Mouse (Mus musculus) kidney, embryonic 16.5 days (tissue): ENCODE measurements around the gene Mettl1. TPM values are rescaled to one million over a fixed set of nuclear protein-coding genes. Genes with fewer than 3 reads are reported as not detected.
A peak's percentile ranks its signal among the peaks of the same experiment; 100 is the strongest.

Source experiments
- ATAC-seq: fragments of 200-750 bp; cut with Nextera tagmentation; 2 replicates; pipeline ENCODE4 v1.8.0; 2017; ENCODE audit warnings: moderate TSS enrichment; ENCODE audit not compliant: low FRiP score, low TSS enrichment
- H3K27ac ChIP-seq: fragments of 300-500 bp; sonication (generic); 2 replicates; pipeline ENCODE4 v1.5.1; 2014; ENCODE audit warnings: low read length
- H3K27me3 ChIP-seq: fragments of 300-500 bp; sonication (generic); 2 replicates; pipeline ENCODE4 v1.6.1; 2014; ENCODE audit warnings: low read length, control low read depth, mixed read lengths; ENCODE audit not compliant: insufficient read depth
- H3K36me3 ChIP-seq: fragments of 300-500 bp; sonication (generic); 2 replicates; pipeline ENCODE4 v1.6.1; 2014; ENCODE audit warnings: low read length, control low read depth, mixed read lengths; ENCODE audit not compliant: insufficient read depth
- H3K4me1 ChIP-seq: fragments of 300-500 bp; sonication (generic); 2 replicates; pipeline ENCODE4 v1.6.1; 2014; ENCODE audit warnings: low read length, control low read depth, mixed read lengths; ENCODE audit not compliant: insufficient read depth
- H3K4me2 ChIP-seq: fragments of 300-500 bp; sonication (generic); replicated peaks from 2 replicates; pipeline ENCODE4 v1.6.1; 2014; ENCODE audit warnings: low read depth, low read length
- H3K4me3 ChIP-seq: fragments of 300-500 bp; sonication (generic); 2 replicates; pipeline ENCODE4 v1.5.1; 2014; ENCODE audit warnings: mild to moderate bottlenecking, low read length
- H3K9ac ChIP-seq: fragments of 300-500 bp; sonication (generic); replicated peaks from 2 replicates; pipeline ENCODE4 v1.6.1; 2014; ENCODE audit warnings: low read length
- H3K9me3 ChIP-seq: fragments of 300-500 bp; sonication (generic); 2 replicates; pipeline ENCODE4 v1.6.1; 2016; ENCODE audit warnings: low read length, control low read depth
- WGBS: fragments of 180-500 bp; shearing (Covaris S2); extraction: QIAGEN DNeasy Blood & Tissue Kit; methylation state at CpG from one replicate; pipeline ENCODE4 v1.1.7; 2014; 5-methylcytosine and 5-hydroxymethylcytosine counted together
- microRNA counts: library from miRNA; unstranded; fragments of <30 nt; microRNA quantifications from one replicate; lab custom pipeline; 2016
- microRNA-seq: library from miRNA; unstranded; fragments of <30 nt; microRNA quantifications from one replicate; pipeline ENCODE4, GENCODE M21; 2016
- polyA plus RNA-seq: library from polyadenylated mRNA; unstranded; fragments of >200 nt; fragmentation: Nextera tagmentation; extraction: Ambion mirVana; gene quantifications from 2 replicates; pipeline ENCODE4 v1.2.1, GENCODE M21; 2015

Mettl1 gene
- polyA plus RNA-seq, 1 experiment from 2014 or later, result 52.8 TPM

DNA sequence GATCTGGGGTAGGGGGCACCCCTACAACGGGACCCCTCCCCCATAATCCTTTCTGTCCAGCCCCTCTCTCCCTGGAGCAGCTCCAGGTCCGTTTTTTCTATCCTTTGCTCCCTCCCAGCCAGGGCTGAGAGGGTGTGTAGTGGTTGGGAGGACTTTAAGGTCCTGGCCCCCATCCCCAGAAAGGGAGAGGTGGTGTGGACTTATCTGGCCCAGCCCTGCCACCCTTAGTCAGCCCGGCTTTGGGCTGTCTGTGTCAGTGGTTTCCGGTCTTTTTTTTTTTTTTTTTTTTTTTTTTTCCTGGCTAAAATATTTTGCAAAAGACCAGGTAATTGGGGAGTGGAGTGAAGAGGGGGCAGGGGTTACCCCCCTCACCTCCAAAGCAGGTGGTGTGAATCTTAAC lies 51.5 kb downstream of the Mettl1 start:
- no peak for ATAC-seq
- 51% methylated on average over 4 of the region's 4 CpGs for WGBS
- Histone ChIP-seq H3K9me3 (no peaks in the 10 kb centered on the region), H3K4me2 (no peak overlapping the region), H3K27ac (no peak overlapping the region), H3K4me1 (peaks cover 17% of the 10 kb centered on the region), H3K9ac (no peak overlapping the region), H3K27me3 (peaks cover 54% of the 10 kb centered on the region), H3K4me3 (no peak overlapping the region), H3K36me3 (peaks cover 13% of the 10 kb centered on the region; the same call in 1 of the 2 replicates)

DNA sequence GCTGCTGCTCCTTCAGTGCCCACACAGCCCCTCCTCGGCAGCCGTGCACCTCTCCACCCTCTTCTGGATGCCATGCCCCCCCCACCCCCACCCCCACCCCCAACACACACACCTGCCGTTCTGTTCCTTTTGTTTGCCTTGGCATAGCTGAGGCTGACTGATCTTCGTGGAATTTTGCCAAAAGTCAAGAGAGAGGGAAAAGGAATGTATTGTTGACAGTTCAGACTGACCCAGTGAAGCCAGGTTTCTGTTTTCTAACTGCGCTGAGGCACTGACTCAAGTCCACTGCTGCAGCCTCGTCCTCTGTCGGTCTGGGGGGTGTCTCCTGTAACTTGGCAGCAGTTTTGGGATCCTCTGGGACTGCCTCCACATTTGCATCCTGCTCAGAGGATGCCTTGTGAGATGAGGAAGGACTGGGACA lies 53.2 kb downstream of the Mettl1 start:
- Histone ChIP-seq H3K4me2 (no peak overlapping the region), H3K9ac (no peak overlapping the region), H3K4me1 (peaks cover 17% of the 10 kb centered on the region), H3K27ac (no peak overlapping the region), H3K9me3 (no peaks in the 10 kb centered on the region), H3K27me3 (peaks cover 43% of the 10 kb centered on the region), H3K4me3 (no peak overlapping the region), H3K36me3 (peaks cover 16% of the 10 kb centered on the region)
- WGBS, result 47% methylated on average over 7 of the region's 7 CpGs
- no peak for ATAC-seq

MicroRNAs within 50 kb of the gene (microRNA counts, 519-probe panel; counts per million panel counts)
- 2,892 counts per million, percentile 69 among the panel's probes with 10 or more counts for microRNA mmu-miR-26a (lab: Ali Mortazavi, UCI)
- microRNA mmu-miR-546 (lab: Ali Mortazavi, UCI), result 104 counts per million, percentile 35 among the panel's probes with 10 or more counts

Small RNA genes lying within 50 kb of the gene (microRNA-seq; reads per million reads assigned to microRNA genes)
- gene Mir26a-2 (50.8 reads per million, percentile 49 among the genes with 10 or more reads in this experiment), gene Mir546 (0.47 reads per million)

Other genes with a start within 250 kb of the Mettl1 start
- gene Atp23, start 140.1 kb upstream of the Mettl1 start, polyA plus RNA-seq, result 16.5 and 18.4 TPM in 2 replicates
- 70.5 and 76.1 TPM in 2 replicates for gene Ctdsp2, start 62.7 kb upstream of the Mettl1 start, polyA plus RNA-seq
- 0.17 and 0.22 TPM in 2 replicates for gene Avil, start 40.7 kb upstream of the Mettl1 start, polyA plus RNA-seq
- 102 and 103 TPM in 2 replicates for gene Tsfm, start 10.6 kb upstream of the Mettl1 start, polyA plus RNA-seq
- 0.76 and 0.94 TPM in 2 replicates for gene Eef1akmt3, start 99 bp downstream of the Mettl1 start, polyA plus RNA-seq
- gene Cyp27b1, start 6.8 kb downstream of the Mettl1 start, polyA plus RNA-seq, result 32.6 and 53.8 TPM in 2 replicates
- gene March9, start 18.8 kb downstream of the Mettl1 start, polyA plus RNA-seq, result 1.2 and 1.4 TPM in 2 replicates
- gene Cdk4, start 22.1 kb downstream of the Mettl1 start, polyA plus RNA-seq, result 1,871 and 1,917 TPM in 2 replicates
- gene Tspan31, start 28.9 kb downstream of the Mettl1 start, polyA plus RNA-seq, result 205 and 208 TPM in 2 replicates
- 0.04 and 0.09 TPM in 2 replicates for gene Agap2, start 33.9 kb downstream of the Mettl1 start, polyA plus RNA-seq
- gene Os9, start 79.7 kb downstream of the Mettl1 start, polyA plus RNA-seq, result 106 and 110 TPM in 2 replicates
- 7.2 and 10.1 TPM in 2 replicates for gene B4galnt1, start 123.8 kb downstream of the Mettl1 start, polyA plus RNA-seq
- 2.7 and 4.4 TPM in 2 replicates for gene Slc26a10, start 139.2 kb downstream of the Mettl1 start, polyA plus RNA-seq
- 47.8 and 53.8 TPM in 2 replicates for gene Arhgef25, start 148.7 kb downstream of the Mettl1 start, polyA plus RNA-seq
- 115 and 125 TPM in 2 replicates for gene Dtx3, start 154.3 kb downstream of the Mettl1 start, polyA plus RNA-seq
- gene Pip4k2c, start 170.2 kb downstream of the Mettl1 start, polyA plus RNA-seq, result 50.9 and 52.2 TPM in 2 replicates
- 0.76 and 1.7 TPM in 2 replicates for gene Kif5a, start 221.9 kb downstream of the Mettl1 start, polyA plus RNA-seq
- 206 and 212 TPM in 2 replicates for gene Dctn2, start 225.0 kb downstream of the Mettl1 start, polyA plus RNA-seq
- 13.3 and 14.8 TPM in 2 replicates for gene Mbd6, start 247.6 kb downstream of the Mettl1 start, polyA plus RNA-seq